Mouse (Mus musculus) heart, embryonic 13.5 days (tissue): ENCODE measurements around the gene Siah3. TPM values are rescaled to one million over a fixed set of nuclear protein-coding genes. Genes with fewer than 3 reads are reported as not detected.
A peak's percentile ranks its signal among the peaks of the same experiment; 100 is the strongest.

Experiments
- ATAC-seq: fragments of 200-750 bp; cut with Nextera tagmentation; 2 replicates; pipeline ENCODE4 v1.8.0; 2017; ENCODE audit warnings: moderate TSS enrichment; ENCODE audit not compliant: insufficient number of reproducible peaks, low FRiP score, low TSS enrichment; ENCODE audit errors: extremely low read depth
- H3K27ac ChIP-seq: fragments of 300-500 bp; sonication (generic); replicated peaks from 2 replicates; pipeline ENCODE4 v1.5.1; 2015; ENCODE audit warnings: moderate library complexity, mild to moderate bottlenecking, inconsistent platforms
- H3K27me3 ChIP-seq: fragments of 300-500 bp; sonication (generic); replicated peaks from 2 replicates; pipeline ENCODE4 v1.6.1; 2015; ENCODE audit warnings: mild to moderate bottlenecking, inconsistent platforms
- H3K36me3 ChIP-seq: fragments of 300-500 bp; sonication (generic); 2 replicates; pipeline ENCODE4 v1.6.1; 2015; ENCODE audit warnings: mild to moderate bottlenecking, inconsistent platforms
- H3K4me1 ChIP-seq: fragments of 300-500 bp; sonication (generic); 2 replicates; pipeline ENCODE4 v1.6.1; 2015; ENCODE audit warnings: inconsistent platforms
- H3K4me2 ChIP-seq: fragments of 300-500 bp; sonication (generic); 2 replicates; pipeline ENCODE4 v1.6.1; 2015; ENCODE audit warnings: inconsistent platforms, mild to moderate bottlenecking, moderate library complexity
- H3K4me3 ChIP-seq: fragments of 300-500 bp; sonication (generic); 2 replicates; pipeline ENCODE4 v1.5.1; 2015; ENCODE audit warnings: moderate library complexity, mild to moderate bottlenecking, inconsistent platforms
- H3K9ac ChIP-seq: fragments of 300-500 bp; sonication (generic); 2 replicates; pipeline ENCODE4 v1.6.1; 2015; ENCODE audit warnings: inconsistent platforms, mild to moderate bottlenecking, moderate library complexity
- H3K9me3 ChIP-seq: fragments of 300-500 bp; sonication (generic); 2 replicates; pipeline ENCODE4 v1.6.1; 2016; ENCODE audit warnings: inconsistent platforms
- WGBS: fragments of 180-500 bp; shearing (Covaris S2); methylation state at CpG from one replicate; pipeline ENCODE4 v1.1.7; 2015; ENCODE audit warnings: mixed read lengths; 5-methylcytosine and 5-hydroxymethylcytosine counted together
- polyA plus RNA-seq: library from polyadenylated mRNA; unstranded; fragments of >200 nt; fragmentation: Nextera tagmentation; extraction: Ambion mirVana; gene quantifications from 2 replicates; pipeline ENCODE4 v1.2.1, GENCODE M21; 2015

Gene Siah3
- not detected in 2 replicates for polyA plus RNA-seq

DNA sequence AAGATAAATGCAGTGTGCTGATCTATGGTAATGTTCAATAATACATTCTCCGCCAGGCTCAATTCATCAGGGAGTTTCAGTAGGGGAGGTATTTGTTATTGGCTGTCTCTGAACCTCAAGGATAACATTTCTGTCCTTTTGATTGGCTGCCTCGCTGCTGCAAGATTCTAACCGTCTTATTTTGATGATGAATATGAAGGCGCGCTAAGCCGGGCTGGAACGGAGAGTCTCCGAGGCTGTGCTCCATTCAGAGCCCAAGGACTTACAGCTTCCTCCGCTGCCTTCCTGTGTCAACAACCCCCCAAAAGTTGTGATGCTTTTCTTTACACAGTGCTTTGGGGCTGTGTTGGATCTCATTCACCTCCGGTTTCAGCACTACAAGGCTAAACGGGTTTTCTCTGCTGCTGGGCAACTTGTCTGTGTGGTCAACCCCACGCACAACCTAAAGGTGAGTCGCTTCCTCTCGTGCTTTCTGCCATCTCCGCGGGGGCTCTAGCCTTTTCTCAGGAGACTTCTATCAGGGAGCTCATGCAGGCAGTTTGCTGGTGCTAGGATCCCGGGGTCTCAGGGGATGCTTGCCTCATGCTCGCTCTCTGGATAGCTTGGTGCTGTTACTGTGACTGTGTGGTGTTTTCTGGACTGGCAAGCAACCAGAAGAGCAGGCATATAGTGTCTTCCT is at the start of gene Siah3:
Gene Siah3, plus strand, starts transcription at position 240 of the 679 bp plus-strand sequence.
- Histone ChIP-seq H3K4me1 (peaks cover 23% of the 10 kb centered on the region), H3K9me3 (no peaks in the 10 kb centered on the region), H3K9ac (peak within 1 kb of the TSS; percentile 58), H3K4me3 (peak within 1 kb of the TSS; percentile 49), H3K27me3 (peaks cover 46% of the 10 kb centered on the region), H3K4me2 (peak within 1 kb of the TSS; percentile 77), H3K36me3 (no peaks in the 10 kb centered on the region), H3K27ac (no peak within 1 kb of the TSS)
- no peak for ATAC-seq
- 20% methylated on average over 18 of the region's 18 CpGs for WGBS

DNA sequence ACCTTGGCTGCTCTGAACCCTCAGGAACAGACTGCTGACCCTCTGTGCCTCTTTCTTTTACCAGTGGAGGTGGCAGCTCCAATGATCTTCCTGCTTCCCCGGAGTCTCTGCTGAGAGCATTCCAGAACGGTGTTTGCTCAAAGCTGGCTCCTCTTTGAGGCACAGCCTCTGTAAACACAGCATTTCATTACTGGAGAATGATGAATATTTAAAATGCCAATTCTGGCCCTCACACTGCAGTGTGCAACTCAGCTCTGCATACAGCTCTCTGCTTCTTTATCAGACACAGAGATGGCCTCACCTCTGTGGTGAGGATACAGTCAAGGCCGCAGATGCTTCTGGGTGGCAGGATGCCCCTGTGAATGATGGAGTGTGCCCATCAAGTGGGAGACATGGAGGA is 46.0 kb upstream of the Siah3 start:
- Histone ChIP-seq H3K4me1 (no peaks in the 10 kb centered on the region), H3K4me2 (no peak overlapping the region), H3K9ac (no peak overlapping the region), H3K36me3 (no peaks in the 10 kb centered on the region), H3K9me3 (no peaks in the 10 kb centered on the region), H3K27ac (no peak overlapping the region), H3K27me3 (no peaks in the 10 kb centered on the region), H3K4me3 (no peak overlapping the region)
- WGBS: 66% methylated on average over 3 of the region's 3 CpGs
- no peak for ATAC-seq

DNA sequence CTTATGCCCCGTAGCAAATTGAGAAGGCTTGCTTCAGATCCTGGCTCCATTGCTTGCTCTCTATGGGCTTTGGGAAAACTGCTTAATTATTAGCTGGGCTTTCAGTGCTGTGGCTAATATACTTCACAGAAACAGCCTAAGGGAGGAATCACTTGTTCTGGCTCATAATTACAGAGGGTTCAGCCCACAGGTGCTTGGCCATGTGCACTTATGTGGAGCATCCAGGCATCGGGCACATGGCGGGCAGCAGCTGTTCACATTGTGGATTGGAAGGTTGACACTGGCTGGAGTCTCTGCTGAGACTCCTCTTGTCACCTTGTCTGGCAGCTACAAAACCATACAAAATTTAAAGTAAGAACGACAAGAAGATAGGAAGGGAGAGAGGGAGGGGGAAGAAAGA is 45.4 kb upstream of the Siah3 start:
- 70% methylated on average over 4 of the region's 4 CpGs for WGBS
- H3K4me1 ChIP-seq: peaks cover 4% of the 10 kb centered on the region

DNA sequence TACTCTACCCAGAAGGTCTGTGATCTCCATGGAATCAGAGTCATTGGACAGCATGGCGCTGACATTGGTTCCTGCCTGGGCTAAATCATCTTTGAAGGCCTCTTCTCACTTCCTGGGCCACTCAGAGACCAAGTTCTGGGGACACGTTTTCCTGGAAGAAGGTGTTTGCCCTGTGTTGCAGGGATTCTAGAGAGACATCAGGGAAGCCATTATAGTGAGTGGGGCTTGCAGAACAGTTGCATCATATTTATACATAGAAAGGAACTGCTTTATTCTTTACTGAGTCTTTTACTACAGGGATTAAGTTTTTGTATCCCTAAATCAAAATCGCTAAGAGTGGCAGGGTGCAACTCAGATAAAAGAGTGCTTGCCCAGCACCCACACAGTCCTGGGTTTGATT is 37.1 kb upstream of the Siah3 start:
- Histone ChIP-seq H3K27me3 (no peaks in the 10 kb centered on the region), H3K4me2 (no peak overlapping the region), H3K36me3 (no peaks in the 10 kb centered on the region), H3K9ac (no peak overlapping the region), H3K4me3 (no peak overlapping the region), H3K27ac (no peak overlapping the region), H3K9me3 (no peaks in the 10 kb centered on the region), H3K4me1 (peaks cover 10% of the 10 kb centered on the region)
- WGBS: 71% methylated on average over 3 of the region's 3 CpGs
- ATAC-seq: no peak

More for the DNA sequence above, 45.4 kb upstream of the Siah3 start:
- no peak for ATAC-seq
- H3K9ac ChIP-seq: no peak overlapping the region
- H3K4me3 ChIP-seq: no peak overlapping the region
- no peaks in the 10 kb centered on the region for H3K36me3 ChIP-seq
- no peaks in the 10 kb centered on the region for H3K27me3 ChIP-seq
- no peaks in the 10 kb centered on the region for H3K9me3 ChIP-seq
- no peak overlapping the region for H3K27ac ChIP-seq
- no peak overlapping the region for H3K4me2 ChIP-seq

DNA sequence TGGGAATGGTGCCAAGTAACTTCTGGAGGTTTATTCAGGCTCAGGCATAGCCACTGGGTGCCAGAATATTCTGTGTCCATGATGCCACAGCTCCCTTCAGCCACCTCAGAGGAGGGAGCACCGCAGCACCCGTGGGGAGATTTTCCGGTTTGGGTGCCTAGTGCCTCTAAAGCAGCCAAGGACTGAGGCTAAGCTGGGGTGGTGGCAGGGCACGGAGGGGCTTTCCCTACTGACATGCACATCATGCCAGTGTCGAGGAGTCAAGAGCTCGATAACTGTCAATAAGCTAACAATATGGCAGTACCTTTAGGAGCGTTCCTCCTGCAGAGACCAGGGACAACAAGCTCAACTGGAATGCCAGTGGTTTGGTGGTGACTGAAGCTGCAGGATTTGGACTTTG is 35.9 kb upstream of the Siah3 start:
- no peaks in the 10 kb centered on the region for H3K27me3 ChIP-seq
- no peak for ATAC-seq
- H3K4me3 ChIP-seq: no peak overlapping the region
- H3K9me3 ChIP-seq: no peaks in the 10 kb centered on the region
- H3K9ac ChIP-seq: no peak overlapping the region
- no peak overlapping the region for H3K27ac ChIP-seq
- peaks cover 10% of the 10 kb centered on the region for H3K4me1 ChIP-seq
- H3K4me2 ChIP-seq: no peak overlapping the region
- 80% methylated on average over 7 of the region's 7 CpGs for WGBS
- H3K36me3 ChIP-seq: no peaks in the 10 kb centered on the region

DNA sequence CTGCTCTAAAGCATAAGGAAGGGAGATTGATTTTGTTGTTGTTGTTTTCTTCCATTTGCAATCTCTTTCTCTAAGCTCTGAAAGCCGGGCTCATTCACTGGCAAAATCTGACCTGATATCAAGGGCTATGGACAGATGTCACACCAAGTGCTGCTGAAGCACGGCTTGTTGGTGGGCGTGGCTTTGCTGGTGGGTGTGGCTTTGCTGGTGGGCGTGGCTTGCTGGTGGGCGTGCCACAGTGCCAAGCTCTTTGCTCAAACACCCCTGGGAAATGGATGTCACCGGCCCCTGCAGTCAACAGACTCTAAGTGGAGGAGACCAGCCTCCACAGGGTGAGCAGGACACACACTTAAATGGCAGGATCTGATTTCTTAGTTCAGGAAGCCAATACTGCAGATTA is 35.0 kb upstream of the Siah3 start:
- Histone ChIP-seq H3K4me2 (no peak overlapping the region), H3K27me3 (no peaks in the 10 kb centered on the region), H3K27ac (no peak overlapping the region), H3K4me1 (peaks cover 2% of the 10 kb centered on the region; the same call in 1 of the 2 replicates), H3K9ac (no peak overlapping the region), H3K4me3 (no peak overlapping the region), H3K36me3 (no peaks in the 10 kb centered on the region), H3K9me3 (no peaks in the 10 kb centered on the region)
- WGBS: 49% methylated on average over 6 of the region's 6 CpGs
- no peak for ATAC-seq

DNA sequence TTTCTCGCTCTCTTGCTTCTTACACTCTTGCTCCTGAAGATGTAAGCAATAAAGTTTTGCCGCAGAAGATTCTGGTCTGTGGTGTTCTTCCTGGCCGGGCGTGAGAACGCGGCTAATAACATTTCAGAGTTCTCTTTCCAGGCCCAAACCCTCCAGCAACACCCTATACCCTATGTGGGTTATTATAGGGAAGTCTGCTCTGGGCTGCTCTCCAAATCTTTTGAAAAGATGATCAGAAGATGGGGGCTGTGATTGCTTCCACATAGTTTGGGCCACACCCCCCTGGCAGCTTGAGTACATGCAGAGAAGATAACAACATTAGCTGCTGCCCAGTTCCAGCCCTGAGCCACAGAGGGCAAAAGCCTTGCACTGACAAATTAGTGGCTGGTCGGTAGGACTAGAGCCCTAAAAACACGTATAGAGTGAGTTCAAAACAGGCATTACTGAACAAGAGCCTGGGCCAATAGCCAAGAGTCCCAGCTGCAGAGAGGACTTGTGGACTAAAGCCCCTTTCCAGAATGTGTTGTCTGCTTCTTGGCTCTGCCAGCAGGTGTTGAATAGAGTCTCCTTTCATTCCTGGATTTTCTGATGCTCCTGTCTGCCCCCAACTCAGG is 24.5 kb upstream of the Siah3 start:
- ATAC-seq: no peak
- H3K4me2 ChIP-seq: no peak overlapping the region
- no peaks in the 10 kb centered on the region for H3K9me3 ChIP-seq
- no peak overlapping the region for H3K9ac ChIP-seq
- H3K4me1 ChIP-seq: no peaks in the 10 kb centered on the region; the same call in 1 of the 2 replicates
- H3K4me3 ChIP-seq: no peak overlapping the region
- no peaks in the 10 kb centered on the region for H3K36me3 ChIP-seq
- WGBS: 84% methylated on average over 7 of the region's 8 CpGs
- no peaks in the 10 kb centered on the region for H3K27me3 ChIP-seq
- no peak overlapping the region for H3K27ac ChIP-seq

DNA sequence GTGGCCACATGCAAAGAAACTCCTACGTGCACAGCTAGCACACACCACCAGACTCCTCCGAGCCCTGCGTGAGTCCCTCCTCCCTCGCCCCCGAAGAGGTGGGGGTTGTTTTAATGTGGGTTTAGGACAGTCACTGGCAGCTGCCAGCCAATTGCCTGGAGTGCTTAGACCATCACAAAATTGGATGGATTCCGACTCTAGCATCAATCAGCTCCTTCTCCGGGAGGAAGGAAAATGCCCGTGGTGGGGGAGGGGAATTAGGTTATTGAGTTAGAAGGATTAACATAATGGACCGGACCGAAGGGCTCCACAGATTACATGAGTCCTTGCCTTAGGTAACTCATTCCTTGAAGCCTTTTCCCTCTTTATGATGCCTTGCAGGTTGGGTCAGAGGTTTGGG is 22.9 kb upstream of the Siah3 start:
- WGBS: 76% methylated on average over 10 of the region's 10 CpGs
- ATAC-seq: no peak
- H3K4me3 ChIP-seq: no peak overlapping the region
- H3K9ac ChIP-seq: no peak overlapping the region
- no peak overlapping the region for H3K27ac ChIP-seq
- H3K4me1 ChIP-seq: no peaks in the 10 kb centered on the region; the same call in 1 of the 2 replicates
- H3K9me3 ChIP-seq: no peaks in the 10 kb centered on the region
- H3K4me2 ChIP-seq: no peak overlapping the region
- no peaks in the 10 kb centered on the region for H3K27me3 ChIP-seq
- no peaks in the 10 kb centered on the region for H3K36me3 ChIP-seq

DNA sequence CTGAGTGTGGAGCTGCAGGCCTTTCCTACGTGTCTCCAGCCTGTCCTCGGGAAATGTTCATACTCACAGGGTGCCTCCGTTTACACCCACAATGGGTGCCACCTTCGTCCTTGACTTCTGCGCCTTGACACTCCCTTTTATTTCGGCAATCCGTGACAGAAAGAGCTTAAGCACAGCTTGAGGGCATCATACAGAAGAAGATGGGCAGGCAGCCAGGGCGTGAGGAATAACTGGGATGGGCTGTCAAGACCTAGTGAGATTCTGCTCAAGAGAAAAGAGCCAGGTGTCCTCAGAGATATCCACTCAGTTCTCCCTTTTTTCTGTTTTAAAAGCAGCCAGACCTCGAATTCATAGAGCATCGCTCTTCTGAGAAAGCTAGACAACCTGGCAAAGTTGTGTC is 21.2 kb upstream of the Siah3 start:
- H3K27me3 ChIP-seq: no peaks in the 10 kb centered on the region
- H3K27ac ChIP-seq: no peak overlapping the region
- no peak overlapping the region for H3K4me3 ChIP-seq
- H3K36me3 ChIP-seq: no peaks in the 10 kb centered on the region
- WGBS: 64% methylated on average over 10 of the region's 10 CpGs
- H3K4me1 ChIP-seq: no peaks in the 10 kb centered on the region; the same call in 1 of the 2 replicates
- H3K4me2 ChIP-seq: no peak overlapping the region
- H3K9ac ChIP-seq: no peak overlapping the region
- no peaks in the 10 kb centered on the region for H3K9me3 ChIP-seq
- ATAC-seq: no peak

DNA sequence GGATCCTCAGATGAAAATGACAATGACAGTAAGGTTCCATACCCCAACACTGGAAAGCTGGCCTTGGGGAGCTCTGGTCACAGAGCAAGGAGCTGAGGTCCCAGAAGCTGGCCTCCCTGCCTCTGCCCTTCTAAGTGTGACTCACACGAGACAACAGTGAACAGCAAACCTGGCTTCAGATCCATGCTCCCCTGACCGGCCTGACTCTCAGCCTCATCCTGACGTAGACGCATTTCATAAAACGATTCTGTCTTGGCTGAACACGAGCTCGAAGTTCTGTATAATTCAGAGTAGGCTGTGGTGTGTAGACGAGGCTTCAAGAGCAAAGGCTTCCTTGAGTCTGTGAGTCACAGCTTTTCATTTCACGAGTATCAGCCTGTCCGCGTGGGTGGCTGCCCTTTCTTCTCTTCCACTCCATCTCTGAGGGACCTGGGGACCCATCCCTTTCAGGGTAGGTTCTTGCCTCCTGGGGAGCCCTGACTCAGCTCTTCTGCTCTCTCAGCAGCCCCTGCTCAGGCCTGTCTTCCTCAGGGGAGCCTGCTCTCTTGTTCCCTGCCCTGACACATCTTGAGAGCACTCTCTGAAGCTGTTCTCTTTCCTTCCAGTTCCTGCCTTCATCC is 11.2 kb upstream of the Siah3 start:
- Histone ChIP-seq H3K9ac (no peak overlapping the region), H3K27ac (peak overlapping the region; percentile 73; the same call in 1 of the 2 replicates), H3K4me1 (peaks cover 18% of the 10 kb centered on the region), H3K4me3 (no peak overlapping the region), H3K36me3 (no peaks in the 10 kb centered on the region), H3K9me3 (no peaks in the 10 kb centered on the region), H3K4me2 (peak overlapping the region; percentile 73; the same call in 1 of the 2 replicates), H3K27me3 (no peaks in the 10 kb centered on the region)
- WGBS: 71% methylated on average over 11 of the region's 11 CpGs
- ATAC-seq: no peak

DNA sequence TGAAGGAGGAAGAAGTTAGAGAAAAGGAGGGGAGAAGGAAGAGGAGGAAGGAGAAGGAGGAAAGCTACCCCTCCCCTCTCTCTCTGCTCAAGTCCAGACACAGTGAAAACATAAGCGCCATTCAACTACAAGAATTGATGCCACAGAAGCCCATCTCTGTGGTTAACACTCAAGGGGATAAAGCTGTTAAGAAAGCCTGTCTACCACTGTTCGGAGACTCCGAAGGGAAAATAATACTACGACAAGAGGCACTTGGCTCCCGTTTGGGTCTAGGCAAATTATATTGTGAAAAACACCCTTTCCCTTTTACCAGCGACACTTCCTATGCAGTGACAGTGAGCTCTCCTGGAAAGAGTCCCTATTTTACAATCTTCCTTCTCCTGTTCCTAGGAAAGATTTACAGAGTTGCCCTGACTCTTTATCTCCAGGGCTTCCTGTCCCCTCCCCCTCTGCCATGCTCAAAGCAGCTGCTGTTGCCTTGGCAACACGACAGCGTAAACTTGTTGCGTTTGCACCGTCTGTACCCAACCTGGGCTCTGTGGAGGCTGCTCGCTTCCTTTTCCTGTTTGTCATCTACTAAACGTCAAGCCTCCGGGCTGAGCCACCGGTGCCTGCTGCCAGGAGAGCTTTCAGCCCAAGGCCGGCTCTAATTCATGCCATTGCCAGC is 10.4 kb upstream of the Siah3 start:
- 6% methylated on average over 15 of the region's 15 CpGs for WGBS
- Histone ChIP-seq H3K27ac (peak overlapping the region; percentile 73), H3K9ac (peak overlapping the region; percentile 62)

More for the DNA sequence above, 10.4 kb upstream of the Siah3 start:
- peak overlapping the region; percentile 47 for H3K4me3 ChIP-seq
- no peaks in the 10 kb centered on the region for H3K9me3 ChIP-seq
- peak overlapping the region; percentile 73 for H3K4me2 ChIP-seq
- no peaks in the 10 kb centered on the region for H3K36me3 ChIP-seq
- H3K4me1 ChIP-seq: peaks cover 18% of the 10 kb centered on the region
- H3K27me3 ChIP-seq: no peaks in the 10 kb centered on the region
- ATAC-seq: peak; percentile 76
